Mouse (Mus musculus): ENCODE data around the gene Tcp1. TPM values are rescaled to one million over a fixed set of nuclear protein-coding genes. Genes with fewer than 3 reads are reported as not detected.
"Not testable (repeated sequence)": the region's sequence is repeated elsewhere in the genome, so short reads cannot be mapped to it uniquely, and the experiment has no call there.

The Tcp1 gene
- total RNA-seq (2018; cell fraction: chromatin; rRNA removed), result 100 to 1,000 TPM in 4 of 26 experiments, 10 to 100 TPM in 22; 61.2 to 130 (median 86.4) TPM
- 100 to 1,000 TPM in 25 of 26 experiments, 10 to 100 TPM in 1; 98.4 to 146 (median 119) TPM for total RNA-seq (2018; cell fraction: cytosol; rRNA removed)
- total RNA-seq (2018; cell fraction: nucleus; rRNA removed), result 100 to 1,000 TPM in 14 of 26 experiments, 10 to 100 TPM in 12; 72.9 to 163 (median 102) TPM
- 108 to 202 TPM (median 164 TPM) in 3 replicates for polyA plus RNA-seq (2018)

- Histone ChIP-seq H3K36me3 (ENCODE audit: inconsistent target) (peaks cover 40% of the 10 kb centered on the region; the same call in 1 of the 2 replicates), H3K4me3 (ENCODE audit: inconsistent target) (peak within 1 kb of the TSS; percentile 99), H3K79me2 (ENCODE audit: inconsistent target) (peaks cover 70% of the 10 kb centered on the region), H3K27ac (peak within 1 kb of the TSS; percentile 82)
- WGBS (ENCODE audit: missing documents), result 0% methylated on average over 18 of the region's 18 CpGs
These were observed at the start of gene Tcp1 for GRCm38 (mm10) chr17:12915488-12915880. Gene Tcp1 (plus strand): TSS chr17:12915701.

GRCm38 (mm10) chr17:12866853-12867252 is 48.6 kb upstream of the Tcp1 start:
- Histone ChIP-seq H3K79me2 (ENCODE audit: inconsistent target) (no peaks in the 10 kb centered on the region), H3K4me3 (ENCODE audit: inconsistent target) (no peak overlapping the region), H3K36me3 (ENCODE audit: inconsistent target) (no peaks in the 10 kb centered on the region), H3K27ac (no peak overlapping the region)
- 84% methylated on average over 10 of the region's 10 CpGs for WGBS (ENCODE audit: missing documents)

GRCm38 (mm10) chr17:12868043-12868442 is 47.5 kb upstream of the Tcp1 start, which contains the start of gene Mas1:
Gene Mas1 (minus strand): TSS chr17:12868143.
- WGBS (ENCODE audit: missing documents), result 83% methylated on average over 2 of the region's 2 CpGs
- H3K27ac ChIP-seq, result no peak within 1 kb of the TSS
- H3K36me3 ChIP-seq (ENCODE audit: inconsistent target), result no peaks in the 10 kb centered on the region
- H3K4me3 ChIP-seq (ENCODE audit: inconsistent target), result no peak within 1 kb of the TSS
- no peaks in the 10 kb centered on the region for H3K79me2 ChIP-seq (ENCODE audit: inconsistent target)

GRCm38 (mm10) chr17:12868640-12869039 is 46.9 kb upstream of the Tcp1 start:
- 30% methylated on average over 4 of the region's 4 CpGs for WGBS (ENCODE audit: missing documents)
- H3K4me3 ChIP-seq (ENCODE audit: inconsistent target), result no peak overlapping the region

GRCm38 (mm10) chr17:12872275-12873028 is 43.0 kb upstream of the Tcp1 start:
- no peaks in the 10 kb centered on the region for H3K36me3 ChIP-seq (ENCODE audit: inconsistent target)
- no peak overlapping the region for H3K27ac ChIP-seq
- no peak overlapping the region for H3K4me3 ChIP-seq (ENCODE audit: inconsistent target)
- no peaks in the 10 kb centered on the region for H3K79me2 ChIP-seq (ENCODE audit: inconsistent target)
- 22% methylated on average over 16 of the region's 16 CpGs for WGBS (ENCODE audit: missing documents)

More at GRCm38 (mm10) chr17:12868640-12869039, 46.9 kb upstream of the Tcp1 start:
- Histone ChIP-seq H3K36me3 (ENCODE audit: inconsistent target) (no peaks in the 10 kb centered on the region), H3K27ac (no peak overlapping the region), H3K79me2 (ENCODE audit: inconsistent target) (no peaks in the 10 kb centered on the region)

DNA sequence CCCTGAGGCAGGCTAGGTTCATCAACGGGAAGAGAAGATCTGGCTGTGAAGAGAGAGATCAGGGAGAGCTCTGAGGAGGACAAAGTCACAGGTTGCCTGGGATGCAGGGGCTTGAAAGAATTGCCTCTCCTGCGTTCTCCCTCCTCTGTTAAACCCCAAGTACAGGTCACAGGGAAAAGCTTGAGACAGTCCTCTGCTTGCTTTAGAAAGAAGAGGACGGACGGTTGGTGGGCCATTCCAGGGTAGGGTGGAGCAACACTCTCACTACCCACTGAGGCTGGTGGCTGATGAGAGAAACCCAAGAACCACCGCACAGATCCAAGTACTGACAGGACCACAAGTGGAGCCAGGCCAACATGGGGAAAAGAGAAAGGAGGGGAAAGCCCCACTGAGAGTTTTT is 39.8 kb upstream of the Tcp1 start, which contains the start of gene Mrgprh:
TSS of gene Mrgprh (plus strand) at position 301 of the 400 bp plus-strand sequence.
- Histone ChIP-seq H3K36me3 (ENCODE audit: inconsistent target) (no peaks in the 10 kb centered on the region), H3K79me2 (ENCODE audit: inconsistent target) (no peaks in the 10 kb centered on the region), H3K27ac (no peak within 1 kb of the TSS), H3K4me3 (ENCODE audit: inconsistent target) (no peak within 1 kb of the TSS)
- 74% methylated on average over 5 of the region's 5 CpGs for WGBS (ENCODE audit: missing documents)

DNA sequence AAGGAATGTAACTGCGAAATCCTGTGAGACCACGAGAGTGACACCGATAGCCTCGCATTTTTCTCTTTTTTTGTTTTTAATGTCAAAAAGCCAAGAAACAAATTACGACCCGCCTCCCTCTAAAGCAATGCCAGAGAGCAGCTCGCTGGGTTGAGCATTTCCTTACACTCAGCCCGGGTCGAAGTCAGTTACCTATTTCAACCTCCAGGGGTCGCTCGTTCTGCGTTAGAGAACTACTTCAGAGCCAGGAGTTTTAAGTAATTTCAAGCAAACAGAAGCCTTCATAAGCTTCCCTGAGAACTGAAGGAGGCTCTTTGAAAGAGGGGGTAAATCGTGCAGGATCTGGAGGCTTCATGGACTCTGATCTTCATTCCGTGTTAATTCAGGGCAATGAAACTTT is 35.3 kb upstream of the Tcp1 start:
- 4% methylated on average over 14 of the region's 14 CpGs for WGBS (ENCODE audit: missing documents)
- Histone ChIP-seq H3K4me3 (ENCODE audit: inconsistent target) (no peak overlapping the region), H3K79me2 (ENCODE audit: inconsistent target) (no peaks in the 10 kb centered on the region), H3K36me3 (ENCODE audit: inconsistent target) (no peaks in the 10 kb centered on the region), H3K27ac (no peak overlapping the region)

GRCm38 (mm10) chr17:12881216-12881615 is 34.3 kb upstream of the Tcp1 start:
- H3K4me3 ChIP-seq (ENCODE audit: inconsistent target), result no peak overlapping the region
- no peaks in the 10 kb centered on the region for H3K36me3 ChIP-seq (ENCODE audit: inconsistent target)
- H3K79me2 ChIP-seq (ENCODE audit: inconsistent target), result no peaks in the 10 kb centered on the region
- H3K27ac ChIP-seq, result no peak overlapping the region
- WGBS (ENCODE audit: missing documents), result 100% methylated on average over 1 of the region's 1 CpGs

GRCm38 (mm10) chr17:12886620-12887019 is 28.9 kb upstream of the Tcp1 start:
- Histone ChIP-seq H3K4me3 (ENCODE audit: inconsistent target) (no peak overlapping the region), H3K79me2 (ENCODE audit: inconsistent target) (no peaks in the 10 kb centered on the region), H3K36me3 (ENCODE audit: inconsistent target) (no peaks in the 10 kb centered on the region), H3K27ac (no peak overlapping the region)
- 43% methylated on average over 6 of the region's 6 CpGs for WGBS (ENCODE audit: missing documents)

- Histone ChIP-seq H3K36me3 (ENCODE audit: inconsistent target) (no peaks in the 10 kb centered on the region), H3K79me2 (ENCODE audit: inconsistent target) (no peaks in the 10 kb centered on the region), H3K4me3 (ENCODE audit: inconsistent target) (no peak overlapping the region), H3K27ac (no peak overlapping the region)
- WGBS (ENCODE audit: missing documents), result 87% methylated on average over 15 of the region's 15 CpGs
These were observed 28.3 kb upstream of the Tcp1 start for GRCm38 (mm10) chr17:12887021-12887775.

- no peaks in the 10 kb centered on the region for H3K36me3 ChIP-seq (ENCODE audit: inconsistent target)
- no peak overlapping the region for H3K4me3 ChIP-seq (ENCODE audit: inconsistent target)
- no peak overlapping the region for H3K27ac ChIP-seq
- H3K79me2 ChIP-seq (ENCODE audit: inconsistent target), result no peaks in the 10 kb centered on the region
- WGBS (ENCODE audit: missing documents), result 100% methylated on average over 3 of the region's 4 CpGs
These were observed 24.4 kb upstream of the Tcp1 start for GRCm38 (mm10) chr17:12891054-12891453.

- 95% methylated on average over 9 of the region's 9 CpGs for WGBS (ENCODE audit: missing documents)
- no peaks in the 10 kb centered on the region for H3K36me3 ChIP-seq (ENCODE audit: inconsistent target)
These were observed 23.5 kb upstream of the Tcp1 start for GRCm38 (mm10) chr17:12892033-12892432.

GRCm38 (mm10) chr17:12897674-12898073 is 17.8 kb upstream of the Tcp1 start:
- 92% methylated on average over 5 of the region's 5 CpGs for WGBS (ENCODE audit: missing documents)
- no peaks in the 10 kb centered on the region for H3K79me2 ChIP-seq (ENCODE audit: inconsistent target)
- H3K27ac ChIP-seq, result no peak overlapping the region
- H3K36me3 ChIP-seq (ENCODE audit: inconsistent target), result no peaks in the 10 kb centered on the region
- no peak overlapping the region for H3K4me3 ChIP-seq (ENCODE audit: inconsistent target)

More at GRCm38 (mm10) chr17:12892033-12892432, 23.5 kb upstream of the Tcp1 start:
- Histone ChIP-seq H3K27ac (no peak overlapping the region), H3K4me3 (ENCODE audit: inconsistent target) (no peak overlapping the region), H3K79me2 (ENCODE audit: inconsistent target) (no peaks in the 10 kb centered on the region)

DNA sequence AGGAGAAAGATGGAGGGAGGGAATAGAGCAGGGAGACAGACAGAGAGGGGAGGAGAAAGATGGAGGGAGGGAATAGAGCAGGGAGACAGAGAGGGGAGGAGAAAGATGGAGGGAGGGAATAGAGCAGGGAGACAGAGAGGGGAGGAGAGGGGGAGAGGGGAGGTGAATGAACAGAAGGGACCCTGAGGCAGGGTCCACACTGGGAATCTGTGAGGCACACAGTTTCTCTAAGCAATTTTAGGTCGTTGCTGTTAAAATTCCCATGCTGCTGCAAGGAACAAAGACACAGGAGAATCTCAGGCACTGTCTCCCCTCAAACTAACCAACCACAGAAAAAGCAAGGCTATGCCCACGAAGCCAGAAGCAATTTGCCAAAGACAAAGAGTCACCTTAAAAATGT is 16.9 kb upstream of the Tcp1 start:
- not testable (repeated sequence) for H3K36me3 ChIP-seq (ENCODE audit: inconsistent target); H3K4me3 ChIP-seq (ENCODE audit: inconsistent target); H3K79me2 ChIP-seq (ENCODE audit: inconsistent target); H3K27ac ChIP-seq
- 92% methylated on average over 2 of the region's 2 CpGs for WGBS (ENCODE audit: missing documents)

- Histone ChIP-seq H3K27ac (no peak overlapping the region), H3K36me3 (ENCODE audit: inconsistent target) (no peaks in the 10 kb centered on the region), H3K4me3 (ENCODE audit: inconsistent target) (no peak overlapping the region), H3K79me2 (ENCODE audit: inconsistent target) (no peaks in the 10 kb centered on the region)
- 94% methylated on average over 6 of the region's 6 CpGs for WGBS (ENCODE audit: missing documents)
These were observed 13.2 kb upstream of the Tcp1 start for GRCm38 (mm10) chr17:12902291-12902690.
